Mouse (Mus musculus) adrenal gland, adult (tissue): Measurements from ENCODE around the gene Tbc1d7.
A peak's percentile ranks its signal among the peaks of the same experiment; 100 is the strongest.

Experiments
- DNase-seq, 2 experiments: peaks; one replicate each; pipeline ENCODE4 v3.0.0; 2022 to 2023; ENCODE audit warnings: low spot score in 1 of 2; ENCODE audit not compliant: inconsistent age in 2 of 2

The Tbc1d7 gene

GRCm38 (mm10) chr13:43196000-43196399 is 24.7 kb upstream of the Tbc1d7 start:
- DNase-seq: peak; percentile 47 to 72

- no peak for DNase-seq
These were observed 22.6 kb upstream of the Tbc1d7 start for GRCm38 (mm10) chr13:43193932-43194331.

- DNase-seq: peak in 1 of 2 experiments; percentile 50
These were observed 22.0 kb upstream of the Tbc1d7 start for GRCm38 (mm10) chr13:43193266-43193665.

GRCm38 (mm10) chr13:43191741-43192192 is 20.5 kb upstream of the Tbc1d7 start:
- peak in 1 of 2 experiments; percentile 80 for DNase-seq

- DNase-seq: peak in 1 of 2 experiments; percentile 41
These were observed 20.0 kb upstream of the Tbc1d7 start for GRCm38 (mm10) chr13:43191290-43191689.

GRCm38 (mm10) chr13:43187736-43188135 is 16.4 kb upstream of the Tbc1d7 start:
- DNase-seq: no peak

- no peak for DNase-seq
These were observed 12.2 kb upstream of the Tbc1d7 start for GRCm38 (mm10) chr13:43183248-43184055.

GRCm38 (mm10) chr13:43182465-43183201 is 11.3 kb upstream of the Tbc1d7 start:
- peak; percentile 76 to 95 for DNase-seq

- DNase-seq: no peak
These were observed 9.8 kb upstream of the Tbc1d7 start for GRCm38 (mm10) chr13:43181104-43181503.

GRCm38 (mm10) chr13:43177317-43177716 is 6.0 kb upstream of the Tbc1d7 start:
- no peak for DNase-seq

- no peak for DNase-seq
These were observed 5.4 kb upstream of the Tbc1d7 start for GRCm38 (mm10) chr13:43176676-43177075.

- peak; percentile 77 to 94 for DNase-seq
These were observed 2.0 kb upstream of the Tbc1d7 start for GRCm38 (mm10) chr13:43173262-43173661.

- peak in 1 of 2 experiments; percentile 72 for DNase-seq
These were observed 874 bp upstream of the Tbc1d7 start for GRCm38 (mm10) chr13:43172036-43172713.

GRCm38 (mm10) chr13:43167721-43168120 is 3.6 kb downstream of the Tbc1d7 start:
- no peak for DNase-seq

GRCm38 (mm10) chr13:43159429-43159828 is 11.9 kb downstream of the Tbc1d7 start:
- peak in 1 of 2 experiments; percentile 55 for DNase-seq

GRCm38 (mm10) chr13:43158281-43158680 is 13.0 kb downstream of the Tbc1d7 start:
- no peak for DNase-seq

- DNase-seq: no peak
These were observed 13.9 kb downstream of the Tbc1d7 start for GRCm38 (mm10) chr13:43157370-43157769.

GRCm38 (mm10) chr13:43152005-43152520 is 19.2 kb downstream of the Tbc1d7 start:
- peak in 1 of 2 experiments; percentile 43 for DNase-seq

GRCm38 (mm10) chr13:43149661-43150060 is 21.6 kb downstream of the Tbc1d7 start:
- DNase-seq: peak in 1 of 2 experiments; percentile 53

GRCm38 (mm10) chr13:43148692-43149091 is 22.6 kb downstream of the Tbc1d7 start:
- DNase-seq: no peak
